Mouse (Mus musculus) gastrocnemius, adult 8-10 months (tissue): ENCODE data around the gene Prdm11. TPM values are rescaled to one million over a fixed set of nuclear protein-coding genes. Genes with fewer than 3 reads are reported as not detected.

Source experiments
- DNase-seq, 2 experiments: peaks; one replicate each; pipeline ENCODE4 v3.0.0; 2022; ENCODE audit warnings: low spot score in 2 of 2
- total RNA-seq, 4 experiments: library from RNA; stranded (reverse); gene quantifications; 2 replicates each; pipeline ENCODE4 v1.2.4; 2022

Gene Prdm11
- total RNA-seq, 4 experiments from 2014 or later, result 0.27 to 0.97 (median 0.53) TPM

- DNase-seq, result no peak
Observed at GRCm38 (mm10) chr2:93046509-93046835, 505 bp upstream of the Prdm11 start.

- peak; percentile 86 to 92 for DNase-seq
Observed at GRCm38 (mm10) chr2:93045129-93045817, 694 bp downstream of the Prdm11 start.

GRCm38 (mm10) chr2:93043449-93044157, 2.4 kb downstream of the Prdm11 start:
- no peak for DNase-seq

- no peak for DNase-seq
Observed at GRCm38 (mm10) chr2:93041470-93041869, 4.5 kb downstream of the Prdm11 start.

- no peak for DNase-seq
Observed at GRCm38 (mm10) chr2:93040841-93041240, 5.1 kb downstream of the Prdm11 start.

- DNase-seq, result no peak
Observed at GRCm38 (mm10) chr2:93039706-93040105, 6.3 kb downstream of the Prdm11 start.

GRCm38 (mm10) chr2:93039043-93039442, 6.9 kb downstream of the Prdm11 start:
- no peak for DNase-seq

- DNase-seq, result no peak
Observed at GRCm38 (mm10) chr2:93035631-93036030, 10.3 kb downstream of the Prdm11 start.

- peak; percentile 57 to 74 for DNase-seq
Observed at GRCm38 (mm10) chr2:93032651-93033050, 13.3 kb downstream of the Prdm11 start.

GRCm38 (mm10) chr2:93032049-93032448, 13.9 kb downstream of the Prdm11 start:
- peak in 1 of 2 experiments; percentile 42 for DNase-seq

- DNase-seq, result no peak
Observed at GRCm38 (mm10) chr2:93031021-93031420, 14.9 kb downstream of the Prdm11 start.

- DNase-seq, result no peak
Observed at GRCm38 (mm10) chr2:93030101-93030500, 15.9 kb downstream of the Prdm11 start.

- DNase-seq, result no peak
Observed at GRCm38 (mm10) chr2:93029267-93030060, 16.5 kb downstream of the Prdm11 start.

- DNase-seq, result no peak
Observed at GRCm38 (mm10) chr2:93028865-93029264, 17.1 kb downstream of the Prdm11 start.

- DNase-seq, result no peak
Observed at GRCm38 (mm10) chr2:93027713-93028112, 18.3 kb downstream of the Prdm11 start.

- no peak for DNase-seq
Observed at GRCm38 (mm10) chr2:93024431-93024830, 21.5 kb downstream of the Prdm11 start.

- no peak for DNase-seq
Observed at GRCm38 (mm10) chr2:93018854-93019253, 27.1 kb downstream of the Prdm11 start.

GRCm38 (mm10) chr2:93017151-93017550, 28.8 kb downstream of the Prdm11 start:
- DNase-seq, result no peak

GRCm38 (mm10) chr2:93015041-93015440, 30.9 kb downstream of the Prdm11 start:
- no peak for DNase-seq

GRCm38 (mm10) chr2:93014093-93014937, 31.7 kb downstream of the Prdm11 start:
- DNase-seq, result no peak

- no peak for DNase-seq
Observed at GRCm38 (mm10) chr2:93013415-93014092, 32.4 kb downstream of the Prdm11 start.
